Mouse (Mus musculus) lung, postnatal 0 days (tissue): Measurements from ENCODE around the gene Zeb2. TPM values are rescaled to one million over a fixed set of nuclear protein-coding genes. Genes with fewer than 3 reads are reported as not detected.

ENCODE experiments used
- ATAC-seq: fragments of 200-750 bp; cut with Nextera tagmentation; 2 replicates; pipeline ENCODE4 v1.8.0; 2017; ENCODE audit warnings: moderate library complexity
- DNase-seq: peaks from one replicate; pipeline ENCODE4 v3.0.0-alpha.2; 2016; ENCODE audit warnings: low spot score
- H3K27ac ChIP-seq: fragments of 300-500 bp; sonication (generic); 2 replicates; pipeline ENCODE4 v1.5.1; 2014; ENCODE audit warnings: antibody characterized with exemption, mild to moderate bottlenecking, low read length, mixed read lengths
- H3K27me3 ChIP-seq: fragments of 300-500 bp; sonication (generic); replicated peaks from 2 replicates; pipeline ENCODE4 v1.6.1; 2014; ENCODE audit warnings: low read length, mixed read lengths; ENCODE audit not compliant: insufficient read depth
- H3K36me3 ChIP-seq: fragments of 300-500 bp; sonication (generic); 2 replicates; pipeline ENCODE4 v1.6.1; 2014; ENCODE audit warnings: low read length, mixed read lengths; ENCODE audit not compliant: insufficient read depth
- H3K4me1 ChIP-seq: fragments of 300-500 bp; sonication (generic); 2 replicates; pipeline ENCODE4 v1.6.1; 2014; ENCODE audit warnings: antibody characterized with exemption, low read depth, low read length, mixed read lengths; ENCODE audit not compliant: insufficient read depth
- H3K4me2 ChIP-seq: fragments of 300-500 bp; sonication (generic); replicated peaks from 2 replicates; pipeline ENCODE4 v1.6.1; 2014; ENCODE audit warnings: low read depth, mild to moderate bottlenecking, low read length, moderate library complexity, mixed read lengths
- H3K4me3 ChIP-seq: fragments of 300-500 bp; sonication (generic); 2 replicates; pipeline ENCODE4 v1.5.1; 2014; ENCODE audit warnings: low read depth, low read length
- H3K9ac ChIP-seq: fragments of 300-500 bp; sonication (generic); replicated peaks from 2 replicates; pipeline ENCODE4 v1.6.1; 2014; ENCODE audit warnings: low read depth, mild to moderate bottlenecking
- H3K9me3 ChIP-seq: fragments of 300-500 bp; sonication (generic); 2 replicates; pipeline ENCODE4 v1.6.1; 2016; ENCODE audit warnings: low read length, mixed read lengths
- CTCF ChIP-seq: IDR thresholded peaks from 2 replicates; pipeline ENCODE4 v1.5.1; 2016; ENCODE audit warnings: antibody characterized with exemption, mild to moderate bottlenecking
- EP300 ChIP-seq: IDR thresholded peaks from 2 replicates; pipeline ENCODE4 v1.6.1; 2016; ENCODE audit warnings: antibody characterized with exemption, mild to moderate bottlenecking, control low read depth
- WGBS: fragments of 180-500 bp; shearing (Covaris S2); extraction: QIAGEN DNeasy Blood & Tissue Kit; methylation state at CpG from one replicate; pipeline ENCODE4 v1.1.7; 2014; 5-methylcytosine and 5-hydroxymethylcytosine counted together
- polyA plus RNA-seq: library from polyadenylated mRNA; unstranded; fragments of >200 nt; fragmentation: Nextera tagmentation; extraction: Ambion mirVana; gene quantifications from 2 replicates; pipeline ENCODE4 v1.2.1, GENCODE M21; 2015

Zeb2 gene
- polyA plus RNA-seq, 1 experiment from 2014 or later: 36.4 TPM

DNA sequence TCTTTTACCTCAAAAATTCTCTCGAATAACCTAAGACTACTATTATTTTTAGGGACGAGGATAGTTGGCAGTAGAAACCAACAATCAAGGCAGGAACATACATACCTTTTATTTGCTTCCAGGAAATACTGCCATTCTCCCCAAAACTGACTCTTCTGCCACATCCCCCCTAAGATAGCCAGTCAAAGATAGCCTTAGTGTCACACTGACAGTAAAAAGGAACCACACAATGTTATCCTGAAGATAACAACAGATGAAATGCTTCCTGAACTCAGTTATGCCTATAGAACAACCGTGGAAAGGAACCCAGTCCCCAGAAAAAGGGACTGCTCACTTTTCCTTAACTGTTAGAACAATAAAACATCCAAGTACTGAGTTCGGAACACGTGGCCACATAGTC, 39.8 kb downstream of the Zeb2 start:
- ATAC-seq (no peak), DNase-seq (no peak)
- H3K27ac ChIP-seq: no peak overlapping the region
- no peak overlapping the region for H3K4me2 ChIP-seq
- TF ChIP-seq EP300: no peak
- TF ChIP-seq CTCF: no peak
- 81% methylated on average over 5 of the region's 5 CpGs for WGBS
- H3K9me3 ChIP-seq: no peaks in the 10 kb centered on the region
- H3K4me1 ChIP-seq: no peaks in the 10 kb centered on the region
- no peaks in the 10 kb centered on the region for H3K36me3 ChIP-seq
- H3K27me3 ChIP-seq: no peaks in the 10 kb centered on the region
- H3K9ac ChIP-seq: no peak overlapping the region
- no peak overlapping the region for H3K4me3 ChIP-seq

DNA sequence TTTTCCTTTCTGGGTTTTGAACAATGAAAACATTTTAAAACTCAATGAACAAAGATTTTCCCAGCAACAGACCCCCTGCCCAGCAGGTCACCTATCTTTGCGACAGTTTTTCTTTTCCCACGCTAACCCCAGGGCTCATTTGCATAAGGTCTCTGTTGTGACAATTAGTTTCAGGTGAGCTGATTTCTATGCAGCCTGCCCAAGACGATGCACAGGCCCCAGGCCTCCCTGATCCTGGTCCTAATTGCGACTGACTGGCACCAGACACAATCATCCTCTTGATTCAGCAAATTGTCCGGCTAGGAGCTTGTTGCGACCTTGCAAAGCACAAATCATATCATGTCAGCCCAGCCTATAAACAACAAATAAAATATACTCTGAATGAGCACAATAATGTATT, 44.2 kb downstream of the Zeb2 start:
- Histone ChIP-seq H3K9ac (no peak overlapping the region), H3K9me3 (no peaks in the 10 kb centered on the region), H3K4me1 (no peaks in the 10 kb centered on the region; the same call in 1 of the 2 replicates), H3K4me3 (no peak overlapping the region), H3K27ac (no peak overlapping the region), H3K36me3 (no peaks in the 10 kb centered on the region), H3K4me2 (no peak overlapping the region), H3K27me3 (no peaks in the 10 kb centered on the region)
- 72% methylated on average over 6 of the region's 6 CpGs for WGBS
- no peak for ATAC-seq
- DNase-seq: no peak
- TF ChIP-seq EP300 (no peak), CTCF (no peak)

DNA sequence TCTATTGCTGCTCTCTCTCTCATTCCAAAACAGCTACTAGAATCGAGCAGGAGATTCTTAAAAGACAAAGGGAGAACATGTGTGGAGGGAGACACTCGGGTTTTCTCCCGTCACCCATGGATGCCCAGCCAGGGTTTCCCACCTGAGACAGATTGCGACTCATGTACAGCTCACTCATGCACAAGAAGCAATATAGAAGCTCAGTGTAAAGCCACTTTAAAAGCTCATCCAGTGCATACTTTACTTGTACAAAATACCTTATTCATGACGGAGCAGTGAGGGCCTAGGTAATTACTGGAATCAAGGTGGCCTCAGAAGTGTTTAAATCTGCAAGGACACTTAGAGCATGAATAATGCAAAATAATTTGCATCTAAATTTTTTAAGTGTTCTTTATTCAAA, 45.9 kb downstream of the Zeb2 start:
- H3K27me3 ChIP-seq: no peaks in the 10 kb centered on the region
- H3K4me2 ChIP-seq: no peak overlapping the region
- TF ChIP-seq EP300: no peak
- no peak for TF ChIP-seq CTCF
- H3K4me1 ChIP-seq: no peaks in the 10 kb centered on the region; the same call in 1 of the 2 replicates
- H3K36me3 ChIP-seq: no peaks in the 10 kb centered on the region
- ATAC-seq (no peak), DNase-seq (no peak)
- no peak overlapping the region for H3K9ac ChIP-seq
- H3K4me3 ChIP-seq: no peak overlapping the region
- no peak overlapping the region for H3K27ac ChIP-seq
- H3K9me3 ChIP-seq: no peaks in the 10 kb centered on the region
- WGBS: 55% methylated on average over 5 of the region's 5 CpGs

DNA sequence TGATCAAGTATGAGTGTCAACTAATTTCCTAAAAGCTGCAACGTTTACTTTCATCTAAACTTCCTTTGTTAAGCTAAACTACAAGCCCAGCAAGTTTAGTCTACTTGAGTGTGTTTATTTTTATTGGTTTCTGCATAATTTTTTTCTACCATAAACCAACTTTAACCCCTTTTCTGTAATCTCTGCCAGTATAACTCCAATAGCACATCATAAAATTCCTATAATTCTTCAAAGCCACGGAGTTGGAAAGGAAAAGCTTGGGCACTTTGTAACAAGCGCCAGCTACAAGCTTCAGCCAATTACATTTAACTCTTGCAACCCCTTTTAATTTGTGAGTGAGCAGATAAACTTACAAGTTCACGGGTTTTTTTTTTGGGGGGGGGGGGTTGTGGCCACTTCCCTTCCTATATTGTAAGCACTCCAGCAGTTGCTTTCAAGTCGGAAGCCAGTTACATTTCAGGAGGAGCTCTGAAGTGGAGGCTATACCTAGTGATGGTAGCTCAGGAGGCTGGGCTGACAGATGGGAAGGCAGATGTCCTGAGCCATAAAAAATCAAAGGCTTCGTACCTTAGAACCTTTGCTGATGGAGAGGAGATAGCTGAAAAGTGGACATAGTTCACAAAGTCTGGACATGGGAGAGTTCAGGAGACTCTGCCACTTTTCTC, 46.5 kb downstream of the Zeb2 start:
- H3K4me2 ChIP-seq: no peak overlapping the region
- no peaks in the 10 kb centered on the region for H3K9me3 ChIP-seq
- H3K36me3 ChIP-seq: no peaks in the 10 kb centered on the region
- no peak overlapping the region for H3K9ac ChIP-seq
- ATAC-seq: no peak
- H3K27ac ChIP-seq: no peak overlapping the region
- DNase-seq: peak; percentile 52
- H3K4me3 ChIP-seq: no peak overlapping the region
- H3K4me1 ChIP-seq: no peaks in the 10 kb centered on the region; the same call in 1 of the 2 replicates
- TF ChIP-seq EP300 (no peak), CTCF (no peak)
- no peaks in the 10 kb centered on the region for H3K27me3 ChIP-seq
- WGBS: 24% methylated on average over 6 of the region's 6 CpGs

DNA sequence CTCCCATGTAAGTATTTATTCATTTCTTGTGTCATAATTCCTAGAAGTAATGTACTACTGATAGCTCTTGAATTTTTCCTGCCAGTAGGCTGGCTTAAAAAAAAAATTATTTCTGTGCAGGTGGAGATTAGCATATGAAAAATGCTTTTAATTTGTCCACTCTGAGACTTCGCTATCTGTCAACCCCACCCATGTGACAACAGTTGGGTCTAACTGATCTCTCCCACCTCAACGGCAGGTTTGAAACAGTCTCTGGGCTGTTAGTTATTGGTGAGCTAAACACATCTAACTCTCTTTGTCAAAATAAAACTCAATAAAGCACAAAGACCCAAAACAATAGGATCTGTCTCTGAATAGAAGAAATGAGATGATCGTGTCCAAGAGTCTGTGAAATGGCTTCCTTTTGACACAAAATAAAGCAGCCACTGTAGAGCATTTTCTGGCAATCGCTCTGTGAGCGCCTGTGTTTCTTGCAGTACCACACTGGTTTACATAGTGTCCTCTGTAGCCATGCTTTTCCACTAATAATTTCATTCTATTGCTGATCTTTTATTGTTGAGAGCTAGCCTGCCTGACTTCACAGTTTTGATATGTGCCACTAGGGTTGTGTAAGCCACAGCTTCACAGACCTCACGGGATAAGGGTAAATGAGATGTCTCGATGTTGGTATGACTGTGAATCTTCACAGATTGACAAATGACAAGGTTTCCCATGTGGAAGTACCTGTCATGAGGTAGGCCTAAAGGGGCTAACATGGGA, 48.2 kb downstream of the Zeb2 start:
- no peak overlapping the region for H3K4me3 ChIP-seq
- H3K4me1 ChIP-seq: no peaks in the 10 kb centered on the region; the same call in 1 of the 2 replicates
- H3K9me3 ChIP-seq: no peaks in the 10 kb centered on the region
- no peaks in the 10 kb centered on the region for H3K27me3 ChIP-seq
- no peak for TF ChIP-seq CTCF
- no peak for TF ChIP-seq EP300
- no peak for ATAC-seq
- DNase-seq: no peak
- no peak overlapping the region for H3K27ac ChIP-seq
- 88% methylated on average over 7 of the region's 7 CpGs for WGBS
- no peaks in the 10 kb centered on the region for H3K36me3 ChIP-seq
- no peak overlapping the region for H3K4me2 ChIP-seq
- H3K9ac ChIP-seq: no peak overlapping the region

DNA sequence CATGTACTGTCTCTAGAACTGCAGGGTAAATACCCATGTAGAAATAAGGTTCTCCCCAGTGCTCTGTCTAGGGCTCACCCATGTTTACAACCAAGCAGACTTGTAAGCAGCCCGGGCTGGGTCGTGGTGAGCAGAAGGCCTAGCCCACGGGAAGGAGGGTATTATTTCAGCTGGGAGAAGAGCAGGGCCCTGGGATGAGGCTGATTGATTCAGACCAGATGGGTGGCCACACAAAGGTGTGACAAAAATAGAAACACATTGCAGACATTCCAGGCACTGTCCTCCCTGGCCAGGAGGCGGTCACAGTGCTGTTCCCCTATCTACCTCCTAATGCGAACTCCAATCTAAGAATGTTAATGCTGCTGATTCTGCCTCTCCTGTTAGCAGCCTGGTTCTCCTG, 50.1 kb downstream of the Zeb2 start:
- no peak overlapping the region for H3K4me2 ChIP-seq
- TF ChIP-seq CTCF (no peak), EP300 (no peak)
- ATAC-seq (no peak), DNase-seq (no peak)
- H3K27ac ChIP-seq: no peak overlapping the region
- WGBS: 37% methylated on average over 5 of the region's 5 CpGs
- H3K27me3 ChIP-seq: no peaks in the 10 kb centered on the region
- no peaks in the 10 kb centered on the region for H3K9me3 ChIP-seq
- H3K36me3 ChIP-seq: no peaks in the 10 kb centered on the region
- no peak overlapping the region for H3K4me3 ChIP-seq
- no peak overlapping the region for H3K9ac ChIP-seq
- H3K4me1 ChIP-seq: peaks cover 3% of the 10 kb centered on the region; the same call in 1 of the 2 replicates
